Mouse (Mus musculus) embryonic facial prominence, embryonic 11.5 days (tissue): ENCODE measurements around the gene Nrip2. TPM values are rescaled to one million over a fixed set of nuclear protein-coding genes. Genes with fewer than 3 reads are reported as not detected.

Experiments
- polyA plus RNA-seq: library from polyadenylated mRNA; unstranded; fragments of >200 nt; fragmentation: Nextera tagmentation; extraction: Ambion mirVana; gene quantifications from 2 replicates; pipeline ENCODE4 v1.2.1, GENCODE M21; 2014

Gene Nrip2
- polyA plus RNA-seq, 1 experiment from 2014 or later: 2.0 TPM

Other genes starting within 250 kb of the Nrip2 start
- 1.4 and 2.3 TPM in 2 replicates for gene Tead4, start 98.5 kb upstream of the Nrip2 start, polyA plus RNA-seq
- 16.6 and 18.2 TPM in 2 replicates for gene Tulp3, start 43.4 kb upstream of the Nrip2 start, polyA plus RNA-seq
- 172 and 174 TPM in 2 replicates for gene Rhno1, start 36.4 kb upstream of the Nrip2 start, polyA plus RNA-seq
- gene Foxm1, start 36.3 kb upstream of the Nrip2 start, polyA plus RNA-seq: 40.7 and 43.4 TPM in 2 replicates
- 0.31 and 0.36 TPM in 2 replicates for gene Tex52, start 23.8 kb upstream of the Nrip2 start, polyA plus RNA-seq
- not detected in 2 replicates for gene Gm44596, start 23.8 kb upstream of the Nrip2 start, polyA plus RNA-seq
- 26.9 and 28.1 TPM in 2 replicates for gene Itfg2, start 25.6 kb downstream of the Nrip2 start, polyA plus RNA-seq
- 612 and 615 TPM in 2 replicates for gene Fkbp4, start 39.4 kb downstream of the Nrip2 start, polyA plus RNA-seq
- not detected in 2 replicates for gene Pzp, start 127.4 kb downstream of the Nrip2 start, polyA plus RNA-seq
- not detected in 2 replicates for gene A2ml1, start 182.3 kb downstream of the Nrip2 start, polyA plus RNA-seq
- not detected in 2 replicates for gene Klrb1a, start 224.2 kb downstream of the Nrip2 start, polyA plus RNA-seq